Mouse (Mus musculus) limb, embryonic 14.5 days (tissue): ENCODE data around the gene Timm13. TPM values are rescaled to one million over a fixed set of nuclear protein-coding genes. Genes with fewer than 3 reads are reported as not detected.

Experiments
- ATAC-seq: fragments of 200-750 bp; cut with Nextera tagmentation; 2 replicates; pipeline ENCODE4 v1.8.0; 2017; ENCODE audit warnings: low read depth, moderate number of reproducible peaks, moderate TSS enrichment; ENCODE audit not compliant: low FRiP score
- DNase-seq: peaks from one replicate; pipeline ENCODE4 v3.0.0-alpha.2; 2015; ENCODE audit warnings: low spot score
- H3K27ac ChIP-seq: fragments of 300-500 bp; sonication (generic); replicated peaks from 2 replicates; pipeline ENCODE4 v1.5.1; 2014; ENCODE audit warnings: low read depth, mild to moderate bottlenecking, low read length, moderate library complexity, mixed read lengths
- H3K27me3 ChIP-seq: fragments of 300-500 bp; sonication (generic); 2 replicates; pipeline ENCODE4 v1.6.1; 2014; ENCODE audit warnings: low read length, mixed read lengths; ENCODE audit not compliant: control insufficient read depth, insufficient read depth
- H3K36me3 ChIP-seq: fragments of 300-500 bp; sonication (generic); 2 replicates; pipeline ENCODE4 v1.6.1; 2014; ENCODE audit warnings: mild to moderate bottlenecking, low read length, moderate library complexity, mixed read lengths; ENCODE audit not compliant: control insufficient read depth, insufficient read depth
- H3K4me1 ChIP-seq: fragments of 300-500 bp; sonication (generic); 2 replicates; pipeline ENCODE4 v1.6.1; 2014; ENCODE audit warnings: antibody characterized with exemption, low read length, mixed read lengths; ENCODE audit not compliant: control insufficient read depth, insufficient read depth
- H3K4me2 ChIP-seq: fragments of 300-500 bp; sonication (generic); replicated peaks from 2 replicates; pipeline ENCODE4 v1.6.1; 2014; ENCODE audit warnings: low read depth, mild to moderate bottlenecking, low read length, moderate library complexity; ENCODE audit not compliant: severe bottlenecking
- H3K4me3 ChIP-seq: fragments of 300-500 bp; sonication (generic); replicated peaks from 2 replicates; pipeline ENCODE4 v1.5.1; 2014; ENCODE audit warnings: low read length
- H3K9ac ChIP-seq: fragments of 300-500 bp; sonication (generic); 2 replicates; pipeline ENCODE4 v1.6.1; 2014; ENCODE audit warnings: mild to moderate bottlenecking, low read depth, low read length, moderate library complexity; ENCODE audit not compliant: severe bottlenecking
- H3K9me3 ChIP-seq: fragments of 300-500 bp; sonication (generic); 2 replicates; pipeline ENCODE4 v1.6.1; 2016; ENCODE audit warnings: low read length; ENCODE audit not compliant: control insufficient read depth
- POLR2A ChIP-seq: fragments of 200-500 bp; IDR thresholded peaks from 2 replicates; pipeline ENCODE4 v1.8.0; 2012; ENCODE audit warnings: inconsistent platforms, mild to moderate bottlenecking, moderate library complexity, borderline replicate concordance; ENCODE audit not compliant: insufficient read depth, insufficient read length; ENCODE audit errors: extremely low read depth
- WGBS: fragments of 180-500 bp; shearing (Covaris S2); extraction: QIAGEN DNeasy Blood & Tissue Kit; methylation state at CpG from one replicate; pipeline ENCODE4 v1.1.7; 2014; 5-methylcytosine and 5-hydroxymethylcytosine counted together
- polyA plus RNA-seq, 2 experiments: library from polyadenylated mRNA; depleted of rRNA in 1 of 2; stranded (reverse) in 1 of 2; unstranded in 1 of 2; fragments of >200 nt; fragmentation: Nextera tagmentation in 1 of 2; extraction: Ambion mirVana in 1 of 2; gene quantifications; 2 replicates each; pipeline versions ENCODE4 v1.2.1 to v1.2.3; 2012 to 2014

Timm13 gene
- polyA plus RNA-seq, 2 experiments, result 229 to 335 TPM

GRCm38 (mm10) chr10:80917779-80918434 lies 17.1 kb upstream of the Timm13 start, which contains the start of gene Lmnb2:
TSS of gene Lmnb2 (minus strand) at chr10:80918245.
- WGBS, result under 1% methylated on average over 61 of the region's 61 CpGs
- H3K27ac ChIP-seq, result no peak within 1 kb of the TSS
- peak; percentile 56; the same call in 1 of the 2 replicates for ATAC-seq

GRCm38 (mm10) chr10:80917336-80917778 lies 16.6 kb upstream of the Timm13 start:
- H3K9me3 ChIP-seq, result no peaks in the 10 kb centered on the region
- no peak for TF ChIP-seq POLR2A
- no peak for ATAC-seq
- DNase-seq, result peak; percentile 31
- H3K36me3 ChIP-seq, result peaks cover 20% of the 10 kb centered on the region; the same call in 1 of the 2 replicates
- H3K4me1 ChIP-seq, result peaks cover 13% of the 10 kb centered on the region; the same call in 1 of the 2 replicates
- H3K27ac ChIP-seq, result no peak overlapping the region
- whole genome bisulfite sequencing, result 2% methylated on average over 15 of the region's 15 CpGs
- H3K9ac ChIP-seq, result peak overlapping the region; percentile 80
- H3K27me3 ChIP-seq, result no peaks in the 10 kb centered on the region
- peak overlapping the region; percentile 94 for H3K4me2 ChIP-seq
- H3K4me3 ChIP-seq, result peak overlapping the region; percentile 91

More at GRCm38 (mm10) chr10:80917779-80918434, 17.1 kb upstream of the Timm13 start, which contains the start of gene Lmnb2:
- Histone ChIP-seq H3K27me3 (no peaks in the 10 kb centered on the region), H3K4me3 (peak within 1 kb of the TSS; percentile 91), H3K4me1 (peaks cover 13% of the 10 kb centered on the region; the same call in 1 of the 2 replicates), H3K9ac (peak within 1 kb of the TSS; percentile 80), H3K9me3 (no peaks in the 10 kb centered on the region), H3K36me3 (peaks cover 20% of the 10 kb centered on the region; the same call in 1 of the 2 replicates), H3K4me2 (peak within 1 kb of the TSS; percentile 94)
- peak; percentile 70 for DNase-seq
- 0 out of 2 replicates have a peak, but pooled peaks have one; percentile 62 for TF ChIP-seq POLR2A

GRCm38 (mm10) chr10:80915736-80916135 lies 15.0 kb upstream of the Timm13 start:
- H3K27me3 ChIP-seq, result no peaks in the 10 kb centered on the region
- peaks cover 26% of the 10 kb centered on the region; the same call in 1 of the 2 replicates for H3K36me3 ChIP-seq
- 94% methylated on average over 4 of the region's 4 CpGs for WGBS
- TF ChIP-seq POLR2A, result no peak
- H3K27ac ChIP-seq, result no peak overlapping the region
- ATAC-seq, result no peak
- no peak for DNase-seq
- H3K9ac ChIP-seq, result no peak overlapping the region
- no peaks in the 10 kb centered on the region for H3K9me3 ChIP-seq
- H3K4me2 ChIP-seq, result no peak overlapping the region
- peaks cover 7% of the 10 kb centered on the region; the same call in 1 of the 2 replicates for H3K4me1 ChIP-seq
- no peak overlapping the region for H3K4me3 ChIP-seq

GRCm38 (mm10) chr10:80915260-80915659 lies 14.5 kb upstream of the Timm13 start:
- 90% methylated on average over 2 of the region's 2 CpGs for WGBS
- Histone ChIP-seq H3K27ac (no peak overlapping the region), H3K36me3 (peaks cover 27% of the 10 kb centered on the region), H3K9me3 (no peaks in the 10 kb centered on the region), H3K27me3 (no peaks in the 10 kb centered on the region), H3K4me2 (no peak overlapping the region), H3K9ac (no peak overlapping the region), H3K4me1 (peaks cover 7% of the 10 kb centered on the region; the same call in 1 of the 2 replicates), H3K4me3 (no peak overlapping the region)
- DNase-seq (no peak), ATAC-seq (no peak)
- no peak for TF ChIP-seq POLR2A

- Histone ChIP-seq H3K9me3 (no peaks in the 10 kb centered on the region), H3K36me3 (peaks cover 37% of the 10 kb centered on the region), H3K4me2 (no peak overlapping the region), H3K27me3 (no peaks in the 10 kb centered on the region), H3K27ac (no peak overlapping the region), H3K9ac (no peak overlapping the region), H3K4me1 (peaks cover 7% of the 10 kb centered on the region; the same call in 1 of the 2 replicates), H3K4me3 (no peak overlapping the region)
- 80% methylated on average over 5 of the region's 5 CpGs for whole genome bisulfite sequencing
- peak; percentile 39 for DNase-seq
- ATAC-seq, result peak; percentile 48
- TF ChIP-seq POLR2A, result no peak
Measured at GRCm38 (mm10) chr10:80914253-80914656, 13.5 kb upstream of the Timm13 start.
